In the genomic region with DNA sequence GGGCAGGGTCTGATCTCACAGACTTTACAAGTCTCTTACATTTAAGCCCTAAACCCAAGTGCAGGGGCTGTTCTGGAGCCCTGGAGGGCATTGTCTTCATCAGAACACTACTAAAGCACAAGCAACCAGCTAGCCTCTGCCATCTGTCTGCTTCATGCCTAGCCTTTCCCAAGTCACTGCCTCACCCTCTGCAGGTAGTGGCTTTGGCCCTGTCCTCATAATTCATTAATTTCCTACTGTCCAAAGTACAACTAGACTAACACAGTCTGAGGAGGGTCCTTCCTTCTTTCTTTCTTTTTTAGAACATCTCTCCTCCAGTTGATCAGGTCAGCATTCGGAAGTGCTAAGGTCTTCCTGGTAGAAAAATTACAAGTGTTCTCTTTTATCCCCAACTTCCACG, we compare ENCODE assay signal across 11 mouse cellular contexts. TPM values are rescaled to one million over a fixed set of nuclear protein-coding genes. Genes with fewer than 3 reads are reported as not detected.
DNase-seq lines count a peak whose midpoint lies in the region; ATAC-seq and TF ChIP-seq lines count a peak whose summit lies in the region.
"Had no signal": no experiment of that assay in that cellular context is flagged by ENCODE, and none has a peak within 500 bp of the region (broad histone marks: within the 10 kb centered on the region; RNA-seq: fewer than 3 reads in every experiment).

No protein-coding gene starts in this region.

- no peak for DNase-seq in hindbrain, embryonic 11.5 days (ENCODE audit: low spot score)
- no peak for DNase-seq in intestine, embryonic 14.5 days (ENCODE audit: low spot score)
- DNase-seq in frontal cortex, postnatal 14 days (ENCODE audit: low spot score in 2 of 2), result no peak
- no peak for DNase-seq in ovary, postnatal 36 days (ENCODE audit: low spot score)
- DNase-seq in adrenal gland, postnatal 14 days, result no peak
- DNase-seq: gastrocnemius, postnatal 14 days had no signal

- H3K4me2 ChIP-seq in hindbrain, embryonic 13.5 days, result peak overlapping the region; percentile 97
- H3K4me2 ChIP-seq in hindbrain, embryonic 11.5 days (replicated peaks; ENCODE audit: low read depth, low read length), result no peak overlapping the region
- peak overlapping the region; percentile 95 for H3K4me2 ChIP-seq in intestine, embryonic 14.5 days (ENCODE audit: low read length)
- H3K4me2 ChIP-seq in limb, embryonic 13.5 days (replicated peaks), result peak overlapping the region; percentile 94
- H3K4me2 ChIP-seq: liver, embryonic 15.5 days had no signal

- TF ChIP-seq CTCF in cortical plate, adult 2 months (IDR thresholded peaks at IDR 0.05; ENCODE audit: extremely low read depth, insufficient read depth, low read length), result no peak

- no peak overlapping the region for H3K27ac ChIP-seq in hindbrain, embryonic 13.5 days
- no peak overlapping the region for H3K27ac ChIP-seq in hindbrain, embryonic 11.5 days (ENCODE audit: low read depth, low read length)
- no peak overlapping the region for H3K27ac ChIP-seq in cortical plate, adult 2 months (ENCODE audit: insufficient read depth, low read length)
- no peak overlapping the region for H3K27ac ChIP-seq in intestine, embryonic 14.5 days (ENCODE audit: low read depth)
- H3K27ac ChIP-seq in limb, embryonic 13.5 days, result no peak overlapping the region
- H3K27ac ChIP-seq: liver, embryonic 15.5 days had no signal

- no peak for TF ChIP-seq POLR2A in cortical plate, adult 2 months (IDR thresholded peaks at IDR 0.05; ENCODE audit: extremely low read depth, insufficient read depth, low read length)

- no peak overlapping the region for H3K9ac ChIP-seq in hindbrain, embryonic 13.5 days
- H3K9ac ChIP-seq in hindbrain, embryonic 11.5 days (ENCODE audit: low read depth, low read length), result no peak overlapping the region
- no peak overlapping the region for H3K9ac ChIP-seq in intestine, embryonic 14.5 days (ENCODE audit: low read length)
- no peak overlapping the region for H3K9ac ChIP-seq in limb, embryonic 13.5 days
- H3K9ac ChIP-seq: liver, embryonic 15.5 days had no signal

- WGBS in hindbrain, embryonic 13.5 days, result 97% methylated on average over 2 of the region's 2 CpGs
- 98% methylated on average over 2 of the region's 2 CpGs for WGBS in hindbrain, embryonic 11.5 days
- 84% methylated on average over 2 of the region's 2 CpGs for WGBS in intestine, embryonic 14.5 days
- 89% methylated on average over 2 of the region's 2 CpGs for WGBS in limb, embryonic 13.5 days

- H3K36me3 ChIP-seq in hindbrain, embryonic 13.5 days, result no peaks in the 10 kb centered on the region
- no peaks in the 10 kb centered on the region for H3K36me3 ChIP-seq in hindbrain, embryonic 11.5 days (ENCODE audit: control insufficient read depth, insufficient read depth, low read length)
- H3K36me3 ChIP-seq in intestine, embryonic 14.5 days (ENCODE audit: control insufficient read depth, insufficient read depth, low read length), result no peaks in the 10 kb centered on the region
- H3K36me3 ChIP-seq in limb, embryonic 13.5 days, result no peaks in the 10 kb centered on the region; the same call in 1 of the 2 replicates
- H3K36me3 ChIP-seq: liver, embryonic 15.5 days had no signal

- peaks cover 28% of the 10 kb centered on the region for H3K4me1 ChIP-seq in hindbrain, embryonic 13.5 days (replicated peaks)
- no peaks in the 10 kb centered on the region for H3K4me1 ChIP-seq in hindbrain, embryonic 11.5 days (replicated peaks; ENCODE audit: control insufficient read depth, insufficient read depth, low read length)
- H3K4me1 ChIP-seq in cortical plate, adult 2 months (ENCODE audit: control insufficient read depth, insufficient read depth, low read length), result peaks cover 9% of the 10 kb centered on the region
- H3K4me1 ChIP-seq in intestine, embryonic 14.5 days (replicated peaks; ENCODE audit: control insufficient read depth, insufficient read depth, low read length), result peaks cover 10% of the 10 kb centered on the region
- H3K4me1 ChIP-seq in limb, embryonic 13.5 days, result peaks cover 22% of the 10 kb centered on the region; the same call in 1 of the 2 replicates
- H3K4me1 ChIP-seq: liver, embryonic 15.5 days had no signal

- no peaks in the 10 kb centered on the region for H3K9me3 ChIP-seq in hindbrain, embryonic 13.5 days
- no peaks in the 10 kb centered on the region for H3K9me3 ChIP-seq in hindbrain, embryonic 11.5 days (ENCODE audit: control insufficient read depth, low read length)
- H3K9me3 ChIP-seq in intestine, embryonic 14.5 days (ENCODE audit: control insufficient read depth, low read length), result no peaks in the 10 kb centered on the region
- no peaks in the 10 kb centered on the region for H3K9me3 ChIP-seq in limb, embryonic 13.5 days
- H3K9me3 ChIP-seq: liver, embryonic 15.5 days had no signal

- H3K27me3 ChIP-seq in hindbrain, embryonic 13.5 days, result peaks cover 25% of the 10 kb centered on the region
- H3K27me3 ChIP-seq in hindbrain, embryonic 11.5 days (ENCODE audit: control insufficient read depth, insufficient read depth, low read length), result peaks cover 2% of the 10 kb centered on the region; the same call in 1 of the 2 replicates
- H3K27me3 ChIP-seq in intestine, embryonic 14.5 days (replicated peaks; ENCODE audit: control insufficient read depth, insufficient read depth, low read length), result no peaks in the 10 kb centered on the region
- H3K27me3 ChIP-seq in limb, embryonic 13.5 days, result peaks cover 35% of the 10 kb centered on the region

- H3K4me3 ChIP-seq in hindbrain, embryonic 13.5 days, result peak overlapping the region; percentile 54; the same call in 1 of the 2 replicates
- H3K4me3 ChIP-seq in hindbrain, embryonic 11.5 days (ENCODE audit: low read depth, low read length), result no peak overlapping the region
- peak overlapping the region; percentile 94 for H3K4me3 ChIP-seq in cortical plate, adult 2 months (ENCODE audit: insufficient read depth, low read length)
- H3K4me3 ChIP-seq in intestine, embryonic 14.5 days (ENCODE audit: low read depth, low read length), result peak overlapping the region; percentile 55
- peak overlapping the region; percentile 57; the same call in 1 of the 2 replicates for H3K4me3 ChIP-seq in limb, embryonic 13.5 days
- H3K4me3 ChIP-seq: liver, embryonic 15.5 days had no signal

- no peak for ATAC-seq in hindbrain, embryonic 13.5 days (ENCODE audit: low FRiP score)
- no peak for ATAC-seq in hindbrain, embryonic 11.5 days (ENCODE audit: low FRiP score)
- no peak for ATAC-seq in intestine, embryonic 14.5 days (replicated peaks; ENCODE audit: low FRiP score, low TSS enrichment, low read depth)
- no peak for ATAC-seq in limb, embryonic 13.5 days (ENCODE audit: low FRiP score, low read depth)
- ATAC-seq: activated CD4-positive, CD25-positive, alpha-beta regulatory T cell, adult 4 months had no signal

RNA-seq across cellular contexts. Expression of a gene that starts 2.6 kb away (rescaled TPM):
- polyA plus RNA-seq in hindbrain, embryonic 13.5 days (2015; fragmentation: Nextera tagmentation; extraction: Ambion mirVana), result 10.4 and 10.6 TPM in 2 replicates
- polyA plus RNA-seq in hindbrain, embryonic 11.5 days (2014; fragmentation: Nextera tagmentation; extraction: Ambion mirVana), result 4.1 and 5.2 TPM in 2 replicates
- 27.9 and 31.7 TPM in 2 replicates for polyA plus RNA-seq in cortical plate, adult 2 months (2012; rRNA removed)
- polyA plus RNA-seq in intestine, embryonic 14.5 days (2014; fragmentation: Nextera tagmentation; extraction: Ambion mirVana), result 18.8 and 23.8 TPM in 2 replicates
- polyA plus RNA-seq in limb, embryonic 13.5 days (2015; fragmentation: Nextera tagmentation; extraction: Ambion mirVana), result 17.9 and 18.8 TPM in 2 replicates
- 18.4 and 24.1 TPM in 2 replicates for total RNA-seq in adrenal gland, postnatal 14 days (2021)
- polyA plus RNA-seq: activated CD4-positive, CD25-positive, alpha-beta regulatory T cell, adult 4 months had no signal
